Mouse (Mus musculus) C2C12 (cell line): ENCODE measurements around the gene Zfp687.

Source experiments
- CEBPB ChIP-seq: IDR thresholded peaks from one replicate; pipeline ENCODE4 v1.6.1; 2011; ENCODE audit warnings: low read depth, mild to moderate bottlenecking, control low read depth, moderate library complexity
- CTCF ChIP-seq: IDR thresholded peaks from one replicate; pipeline ENCODE4 v1.5.1; 2011; ENCODE audit not compliant: control insufficient read depth, insufficient read depth, insufficient read length
- FOSL1 ChIP-seq: IDR thresholded peaks from one replicate; pipeline ENCODE4 v1.8.0; 2011; ENCODE audit warnings: mild to moderate bottlenecking, low read length; ENCODE audit not compliant: poor library complexity, insufficient read depth, severe bottlenecking
- MAX ChIP-seq: IDR thresholded peaks from one replicate; pipeline ENCODE4 v1.6.1; 2011; ENCODE audit warnings: mild to moderate bottlenecking, control low read depth
- MYOD1 ChIP-seq: IDR thresholded peaks from one replicate; pipeline ENCODE4 v1.6.1; 2011; ENCODE audit warnings: low read depth; ENCODE audit not compliant: control insufficient read depth, insufficient read length
- MYOG ChIP-seq: IDR thresholded peaks from one replicate; pipeline ENCODE4 v1.6.1; 2011; ENCODE audit not compliant: control insufficient read depth, insufficient read length; ENCODE audit errors: extremely low read depth
- USF1 ChIP-seq: IDR thresholded peaks from one replicate; pipeline ENCODE4 v1.6.1; 2011; ENCODE audit warnings: low read depth, mild to moderate bottlenecking, control low read depth, moderate library complexity

DNA sequence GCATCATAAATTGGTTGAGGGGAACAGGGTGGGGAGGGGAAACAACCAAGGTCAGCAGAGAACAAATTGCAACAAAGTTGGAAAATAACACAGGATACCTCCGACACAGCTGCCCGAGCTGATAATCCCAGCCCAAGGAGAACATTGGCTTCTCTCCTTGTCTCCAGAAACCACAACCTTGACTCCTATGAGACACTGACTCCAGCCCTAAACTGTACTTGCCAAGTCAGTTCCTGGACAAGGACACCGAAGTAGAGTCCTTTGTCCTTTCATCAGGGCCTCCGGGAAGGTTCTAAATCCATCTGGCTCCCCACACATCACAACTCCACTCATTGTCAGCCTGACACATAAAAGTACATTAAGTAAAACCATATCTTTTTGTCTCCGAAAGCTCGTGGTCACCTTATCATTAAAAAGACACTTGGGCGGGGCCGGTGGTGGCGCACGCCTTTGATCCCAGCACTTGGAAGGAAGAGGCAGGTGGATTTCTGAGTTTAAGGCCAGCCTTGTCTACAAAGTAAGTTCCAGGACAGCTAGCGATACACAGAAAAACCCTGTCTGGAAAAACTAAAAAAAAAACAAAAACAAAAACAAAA is 31.3 kb upstream of the Zfp687 start:
- TF ChIP-seq MYOG (no peak), CTCF (no peak), FOSL1 (no peak), MYOD1 (no peak), MAX (no peak), USF1 (no peak), CEBPB (no peak)
